Mouse (Mus musculus) kidney, embryonic 15.5 days (tissue): Measurements from ENCODE around the gene Sptbn1. TPM values are rescaled to one million over a fixed set of nuclear protein-coding genes. Genes with fewer than 3 reads are reported as not detected.

Experiments used
- ATAC-seq: fragments of 200-750 bp; cut with Nextera tagmentation; replicated peaks from 2 replicates; pipeline ENCODE4 v1.8.0; 2017; ENCODE audit warnings: moderate TSS enrichment; ENCODE audit not compliant: low FRiP score
- H3K27ac ChIP-seq: fragments of 300-500 bp; sonication (generic); 2 replicates; pipeline ENCODE4 v1.5.1; 2015; ENCODE audit warnings: mild to moderate bottlenecking, inconsistent platforms
- H3K27me3 ChIP-seq: fragments of 300-500 bp; sonication (generic); 2 replicates; pipeline ENCODE4 v1.6.1; 2015; ENCODE audit warnings: inconsistent platforms
- H3K36me3 ChIP-seq: fragments of 300-500 bp; sonication (generic); 2 replicates; pipeline ENCODE4 v1.6.1; 2015; ENCODE audit warnings: inconsistent platforms
- H3K4me1 ChIP-seq: fragments of 300-500 bp; sonication (generic); 2 replicates; pipeline ENCODE4 v1.6.1; 2015; ENCODE audit warnings: inconsistent platforms
- H3K4me2 ChIP-seq: fragments of 300-500 bp; sonication (generic); 2 replicates; pipeline ENCODE4 v1.6.1; 2015; ENCODE audit warnings: moderate library complexity, mild to moderate bottlenecking, inconsistent platforms
- H3K4me3 ChIP-seq: fragments of 300-500 bp; sonication (generic); replicated peaks from 2 replicates; pipeline ENCODE4 v1.5.1; 2015; ENCODE audit warnings: mild to moderate bottlenecking, inconsistent platforms
- H3K9ac ChIP-seq: fragments of 300-500 bp; sonication (generic); 2 replicates; pipeline ENCODE4 v1.6.1; 2015; ENCODE audit warnings: mild to moderate bottlenecking, inconsistent platforms
- H3K9me3 ChIP-seq: fragments of 300-500 bp; sonication (generic); replicated peaks from 2 replicates; pipeline ENCODE4 v1.6.1; 2016; ENCODE audit warnings: inconsistent platforms
- WGBS: fragments of 180-500 bp; shearing (Covaris S2); methylation state at CpG from one replicate; pipeline ENCODE4 v1.1.7; 2015; ENCODE audit warnings: mixed read lengths; 5-methylcytosine and 5-hydroxymethylcytosine counted together
- polyA plus RNA-seq: library from polyadenylated mRNA; unstranded; fragments of >200 nt; fragmentation: Nextera tagmentation; extraction: Ambion mirVana; gene quantifications from 2 replicates; pipeline ENCODE4 v1.2.1, GENCODE M21; 2015

Gene Sptbn1
- polyA plus RNA-seq, 1 experiment from 2014 or later: 119 TPM

DNA sequence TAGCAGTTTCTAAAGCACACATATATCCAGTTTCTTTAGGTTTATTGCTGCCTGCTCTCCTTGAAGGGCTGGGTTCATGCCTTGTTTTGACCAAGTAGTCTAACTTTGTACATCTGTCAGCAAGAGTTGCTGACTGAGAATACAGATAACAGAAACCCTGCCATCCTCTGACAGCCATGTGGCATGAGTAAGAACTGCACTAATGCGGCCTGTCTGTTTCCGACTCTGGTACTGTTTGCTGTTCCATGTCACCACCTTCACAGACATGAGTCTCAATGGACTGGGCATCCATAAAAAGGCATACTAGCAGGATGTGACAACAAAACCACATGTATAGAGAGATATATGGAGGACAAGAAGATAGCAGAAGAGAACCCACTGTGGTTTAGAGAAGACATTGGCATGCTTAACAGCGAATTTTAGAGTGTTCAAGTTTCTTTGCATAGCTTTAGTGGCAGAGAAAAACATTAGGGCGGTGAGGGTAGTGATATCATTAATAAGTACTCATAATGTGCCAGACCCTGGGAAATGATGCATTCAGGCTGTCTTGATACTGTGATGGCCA lies 18.4 kb downstream of the Sptbn1 start:
- Histone ChIP-seq H3K27me3 (no peaks in the 10 kb centered on the region), H3K27ac (no peak overlapping the region), H3K9ac (no peak overlapping the region), H3K4me1 (peaks cover 35% of the 10 kb centered on the region), H3K4me2 (no peak overlapping the region), H3K36me3 (no peaks in the 10 kb centered on the region), H3K4me3 (no peak overlapping the region), H3K9me3 (no peaks in the 10 kb centered on the region)
- 88% methylated on average over 4 of the region's 4 CpGs for WGBS
- ATAC-seq: no peak

DNA sequence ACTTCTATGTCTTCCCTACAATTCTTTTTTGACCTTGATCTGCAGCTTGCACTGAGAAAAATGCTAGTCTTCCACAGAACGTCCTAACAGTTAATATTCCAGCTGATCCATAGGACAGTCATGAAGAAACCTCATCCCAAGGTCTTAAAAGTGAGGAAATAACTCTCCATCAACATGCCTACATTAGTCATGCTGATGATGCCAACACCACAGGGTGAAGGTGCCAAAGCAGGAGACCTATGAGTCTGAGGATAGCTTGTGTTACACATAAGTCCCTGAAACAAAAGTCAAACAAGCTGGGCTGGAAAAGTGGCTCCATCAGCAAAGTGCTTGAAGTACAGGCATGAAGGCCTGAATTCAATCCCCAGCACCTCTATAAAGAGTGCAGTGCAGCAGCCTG lies 20.9 kb downstream of the Sptbn1 start:
- no peak for ATAC-seq
- Histone ChIP-seq H3K27me3 (no peaks in the 10 kb centered on the region), H3K4me1 (peaks cover 41% of the 10 kb centered on the region), H3K9ac (no peak overlapping the region), H3K36me3 (no peaks in the 10 kb centered on the region), H3K9me3 (no peaks in the 10 kb centered on the region), H3K4me2 (no peak overlapping the region), H3K27ac (no peak overlapping the region), H3K4me3 (no peak overlapping the region)
- WGBS: 68% methylated on average over 1 of the region's 1 CpGs

DNA sequence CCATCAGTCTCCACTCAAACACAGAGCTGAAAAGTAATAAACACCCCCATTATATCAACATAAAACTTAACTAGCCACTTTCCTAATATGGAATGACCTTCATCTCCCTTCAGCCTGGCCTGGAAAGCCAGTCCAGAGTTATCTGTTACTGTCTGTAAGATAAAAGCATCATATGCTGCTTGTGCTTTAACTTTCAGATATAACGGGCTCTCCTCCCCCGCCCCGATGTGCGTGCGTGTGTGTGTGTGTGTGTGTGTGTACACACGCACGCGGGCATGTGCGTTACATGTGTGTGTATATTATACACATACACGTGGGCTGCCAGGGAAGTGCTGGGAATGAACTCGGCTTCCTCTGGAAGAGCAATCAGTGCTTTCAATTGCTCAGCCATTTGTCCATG lies 21.8 kb downstream of the Sptbn1 start:
- WGBS: 64% methylated on average over 11 of the region's 11 CpGs
- no peak for ATAC-seq
- Histone ChIP-seq H3K4me1 (peaks cover 35% of the 10 kb centered on the region), H3K4me3 (no peak overlapping the region), H3K27ac (no peak overlapping the region), H3K9me3 (no peaks in the 10 kb centered on the region), H3K4me2 (no peak overlapping the region), H3K27me3 (no peaks in the 10 kb centered on the region), H3K9ac (no peak overlapping the region), H3K36me3 (no peaks in the 10 kb centered on the region)

DNA sequence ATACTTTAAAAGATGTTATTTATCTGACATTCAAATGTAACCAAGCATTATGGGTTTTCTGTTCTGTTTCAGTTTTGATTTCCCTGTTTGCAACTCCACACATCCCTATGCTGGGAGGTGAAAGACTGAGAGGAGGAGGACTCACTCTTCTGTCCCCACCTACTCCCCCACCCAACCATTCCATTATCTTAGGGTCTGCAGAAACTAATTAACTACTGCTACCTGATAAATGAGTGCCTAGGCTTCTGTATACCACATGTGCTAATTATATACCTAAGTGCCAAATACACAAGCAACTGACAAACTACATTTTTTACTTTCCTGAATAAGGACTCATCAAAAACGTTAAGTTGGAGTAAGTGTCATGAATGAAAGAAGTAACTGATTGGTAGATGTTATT lies 23.8 kb downstream of the Sptbn1 start:
- Histone ChIP-seq H3K27me3 (no peaks in the 10 kb centered on the region), H3K4me2 (no peak overlapping the region), H3K9ac (no peak overlapping the region), H3K4me1 (peaks cover 32% of the 10 kb centered on the region), H3K27ac (no peak overlapping the region), H3K36me3 (no peaks in the 10 kb centered on the region), H3K4me3 (no peak overlapping the region), H3K9me3 (no peaks in the 10 kb centered on the region)
- no peak for ATAC-seq
- WGBS: 60% methylated on average over 1 of the region's 1 CpGs

DNA sequence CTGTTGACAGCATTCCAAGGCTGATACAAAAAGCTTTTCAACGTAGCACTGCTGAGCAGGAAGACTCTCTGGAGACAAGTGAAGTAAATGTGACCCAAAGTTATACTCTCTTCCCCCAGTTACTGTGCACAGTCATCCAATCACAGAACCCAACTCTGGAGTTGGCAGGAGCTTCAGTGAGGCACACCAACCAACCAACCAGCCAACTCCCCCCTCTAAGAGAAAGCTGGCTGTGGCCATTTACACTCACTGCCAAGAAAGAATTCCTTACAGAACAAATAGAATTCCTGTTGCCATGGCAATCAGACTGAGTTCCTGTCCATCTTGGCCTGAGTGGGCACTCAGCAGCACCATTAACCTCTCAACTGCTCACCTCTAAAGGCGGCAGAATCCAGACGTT lies 24.4 kb downstream of the Sptbn1 start:
- H3K9me3 ChIP-seq: no peaks in the 10 kb centered on the region
- H3K4me2 ChIP-seq: no peak overlapping the region
- WGBS: 51% methylated on average over 3 of the region's 3 CpGs
- no peak overlapping the region for H3K4me3 ChIP-seq
- H3K9ac ChIP-seq: no peak overlapping the region
- 0 out of 2 replicates have a peak, but pooled peaks have one; percentile 16 for ATAC-seq
- no peaks in the 10 kb centered on the region for H3K27me3 ChIP-seq
- no peaks in the 10 kb centered on the region for H3K36me3 ChIP-seq
- no peak overlapping the region for H3K27ac ChIP-seq
- H3K4me1 ChIP-seq: peaks cover 32% of the 10 kb centered on the region

DNA sequence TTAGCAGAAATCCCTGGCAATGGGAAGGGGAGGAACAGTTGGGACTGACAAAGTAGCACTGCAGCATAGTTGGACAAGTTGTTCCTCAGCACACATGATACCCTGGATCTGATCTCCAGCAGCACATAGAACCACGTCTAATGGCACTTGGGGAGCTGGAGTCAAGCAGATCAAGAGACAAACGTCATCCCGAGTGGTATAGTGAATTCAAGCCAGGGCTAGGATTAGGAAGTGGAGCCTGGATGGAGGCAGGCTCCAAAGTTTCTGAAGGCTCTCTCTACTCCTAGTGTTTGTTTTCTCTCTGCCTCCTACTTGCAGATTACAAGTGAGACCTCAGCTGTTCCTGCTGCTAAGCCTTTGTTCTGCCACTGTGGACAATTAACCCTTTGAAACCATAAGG lies 27.1 kb downstream of the Sptbn1 start:
- H3K4me3 ChIP-seq: no peak overlapping the region
- ATAC-seq: no peak
- WGBS: 56% methylated on average over 3 of the region's 3 CpGs

DNA sequence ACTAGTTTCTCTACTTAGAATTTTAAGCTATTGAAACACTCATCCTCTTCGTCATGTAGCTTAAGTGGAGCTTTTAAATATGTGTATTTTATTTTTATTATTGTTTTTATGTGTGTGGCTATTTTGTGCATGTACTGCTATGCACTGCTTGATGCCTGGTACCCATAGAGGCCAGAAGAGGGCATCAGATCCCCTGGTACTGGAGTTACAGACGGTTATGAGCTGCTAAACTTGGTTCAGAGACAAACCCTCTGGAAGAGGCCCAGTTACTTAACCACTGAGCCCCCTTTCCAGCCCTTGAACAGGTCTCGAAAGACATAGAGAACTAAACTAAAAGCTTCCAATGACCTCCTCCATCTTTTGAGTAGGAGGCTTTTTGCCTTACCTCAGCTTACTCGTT lies 30.0 kb downstream of the Sptbn1 start:
- Histone ChIP-seq H3K9ac (no peak overlapping the region), H3K27ac (no peak overlapping the region), H3K4me2 (no peak overlapping the region), H3K27me3 (no peaks in the 10 kb centered on the region), H3K4me1 (peaks cover 7% of the 10 kb centered on the region; the same call in 1 of the 2 replicates), H3K4me3 (no peak overlapping the region), H3K9me3 (no peaks in the 10 kb centered on the region), H3K36me3 (peaks cover 16% of the 10 kb centered on the region)
- 0 out of 2 replicates have a peak, but pooled peaks have one; percentile 52 for ATAC-seq
- WGBS: 71% methylated on average over 4 of the region's 4 CpGs

More for the DNA sequence above, 27.1 kb downstream of the Sptbn1 start:
- Histone ChIP-seq H3K4me2 (no peak overlapping the region), H3K27me3 (no peaks in the 10 kb centered on the region), H3K36me3 (peaks cover 9% of the 10 kb centered on the region), H3K4me1 (peaks cover 15% of the 10 kb centered on the region), H3K27ac (no peak overlapping the region), H3K9me3 (no peaks in the 10 kb centered on the region), H3K9ac (no peak overlapping the region)

DNA sequence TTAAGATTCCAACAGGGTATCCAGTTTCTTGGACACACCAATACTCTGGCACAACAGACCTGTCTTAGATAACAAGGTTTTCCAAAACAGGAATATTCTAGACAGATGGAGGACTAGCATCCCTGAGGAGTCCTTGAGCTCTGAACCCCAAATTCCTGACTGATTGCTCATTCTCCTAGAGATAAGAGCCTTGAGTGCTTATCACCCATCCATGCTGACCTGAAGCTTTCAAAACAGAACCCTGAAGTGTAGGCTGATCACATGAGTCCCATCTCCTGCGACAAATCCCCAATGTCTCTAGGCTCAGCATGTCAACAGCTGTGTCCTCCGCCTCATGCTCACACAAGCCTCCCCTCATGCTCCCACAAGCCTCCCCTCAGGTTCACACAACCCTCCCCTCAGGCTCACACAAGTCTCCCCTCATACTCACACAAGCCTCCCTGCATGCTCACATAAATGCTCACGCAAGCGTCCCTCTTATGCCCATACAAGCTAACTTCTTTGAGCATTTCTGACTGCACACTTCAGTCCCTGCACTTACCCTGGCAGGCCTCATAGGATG lies 31.2 kb downstream of the Sptbn1 start:
- no peak overlapping the region for H3K4me3 ChIP-seq
- no peaks in the 10 kb centered on the region for H3K9me3 ChIP-seq
- no peak overlapping the region for H3K4me2 ChIP-seq
- H3K4me1 ChIP-seq: peaks cover 7% of the 10 kb centered on the region; the same call in 1 of the 2 replicates
- H3K27me3 ChIP-seq: no peaks in the 10 kb centered on the region
- no peak overlapping the region for H3K27ac ChIP-seq
- WGBS: 80% methylated on average over 4 of the region's 4 CpGs
- H3K9ac ChIP-seq: no peak overlapping the region
- ATAC-seq: no peak
- H3K36me3 ChIP-seq: peaks cover 16% of the 10 kb centered on the region

DNA sequence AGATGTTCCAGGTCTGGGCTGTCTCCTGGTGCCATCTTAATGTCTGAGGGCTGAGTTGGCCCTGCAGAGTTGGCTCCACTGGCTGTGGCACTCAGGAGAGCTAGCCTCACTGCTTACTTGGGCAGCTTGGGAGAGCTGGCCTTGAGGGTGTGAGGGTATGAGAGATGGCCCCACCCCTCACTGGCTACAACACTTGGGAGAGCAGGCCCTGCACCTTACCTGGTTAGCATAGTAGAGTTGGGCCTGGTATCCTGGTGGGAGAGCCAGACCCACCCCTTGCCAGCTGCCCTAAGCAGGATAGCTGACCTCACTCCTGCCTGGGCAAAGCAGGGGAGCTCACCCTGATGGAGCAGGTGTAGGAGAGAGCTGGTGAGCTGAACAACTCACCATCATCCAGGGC lies 32.3 kb downstream of the Sptbn1 start:
- no peak overlapping the region for H3K9ac ChIP-seq
- H3K36me3 ChIP-seq: peaks cover 16% of the 10 kb centered on the region
- no peak overlapping the region for H3K4me2 ChIP-seq
- no peak overlapping the region for H3K4me3 ChIP-seq
- H3K27me3 ChIP-seq: no peaks in the 10 kb centered on the region
- no peaks in the 10 kb centered on the region for H3K9me3 ChIP-seq
- peaks cover 11% of the 10 kb centered on the region for H3K4me1 ChIP-seq
- no peak for ATAC-seq
- no peak overlapping the region for H3K27ac ChIP-seq

DNA sequence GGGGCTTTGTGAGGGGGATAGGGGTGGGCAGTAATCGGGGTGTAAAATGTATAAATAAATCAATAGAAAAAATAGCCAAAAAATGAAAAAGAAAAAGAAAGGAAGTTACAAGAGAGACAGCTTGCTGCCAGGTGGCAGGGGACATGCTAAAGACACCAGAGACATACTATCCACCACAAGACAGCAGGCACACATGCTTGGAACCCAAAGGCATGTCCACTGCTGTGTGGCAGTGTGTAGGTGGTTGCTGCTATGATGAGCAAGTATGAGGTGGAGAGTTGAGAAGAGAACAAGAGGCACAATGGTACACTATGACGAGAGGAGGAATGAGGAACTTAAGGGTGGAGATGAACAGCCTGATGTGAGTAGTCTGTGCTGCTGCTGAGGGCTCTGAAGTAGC lies 32.8 kb downstream of the Sptbn1 start:
- no peak overlapping the region for H3K9ac ChIP-seq
- no peak overlapping the region for H3K27ac ChIP-seq
- H3K4me2 ChIP-seq: no peak overlapping the region
- WGBS: 84% methylated on average over 2 of the region's 2 CpGs
- no peak for ATAC-seq
- H3K36me3 ChIP-seq: peaks cover 16% of the 10 kb centered on the region
- H3K4me3 ChIP-seq: no peak overlapping the region
- no peaks in the 10 kb centered on the region for H3K9me3 ChIP-seq
- peaks cover 14% of the 10 kb centered on the region for H3K4me1 ChIP-seq
- H3K27me3 ChIP-seq: no peaks in the 10 kb centered on the region

DNA sequence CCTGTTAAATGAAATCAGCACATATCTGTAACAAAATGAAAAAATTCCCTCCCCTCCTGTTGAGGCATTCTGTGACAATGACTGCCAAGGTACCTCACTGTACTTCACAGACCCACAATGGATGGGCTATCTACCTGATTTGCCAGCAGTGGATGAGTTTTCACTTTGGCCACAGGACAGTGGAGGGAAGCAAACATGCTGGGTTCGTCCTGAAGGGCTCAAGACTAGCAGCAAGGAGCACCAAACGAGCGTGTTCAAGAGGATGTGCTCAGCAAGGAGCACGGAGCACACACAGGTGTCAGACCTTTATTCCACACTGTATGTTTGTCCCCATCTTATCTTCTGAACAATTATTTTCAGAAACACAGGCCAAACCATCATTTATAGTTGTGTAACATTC lies 34.0 kb downstream of the Sptbn1 start:
- H3K36me3 ChIP-seq: peaks cover 16% of the 10 kb centered on the region
- no peak overlapping the region for H3K27ac ChIP-seq
- WGBS: 94% methylated on average over 4 of the region's 4 CpGs
- no peaks in the 10 kb centered on the region for H3K27me3 ChIP-seq
- no peak overlapping the region for H3K9ac ChIP-seq
- H3K4me1 ChIP-seq: peaks cover 20% of the 10 kb centered on the region
- no peaks in the 10 kb centered on the region for H3K9me3 ChIP-seq
- no peak overlapping the region for H3K4me3 ChIP-seq
- ATAC-seq: no peak
- no peak overlapping the region for H3K4me2 ChIP-seq

DNA sequence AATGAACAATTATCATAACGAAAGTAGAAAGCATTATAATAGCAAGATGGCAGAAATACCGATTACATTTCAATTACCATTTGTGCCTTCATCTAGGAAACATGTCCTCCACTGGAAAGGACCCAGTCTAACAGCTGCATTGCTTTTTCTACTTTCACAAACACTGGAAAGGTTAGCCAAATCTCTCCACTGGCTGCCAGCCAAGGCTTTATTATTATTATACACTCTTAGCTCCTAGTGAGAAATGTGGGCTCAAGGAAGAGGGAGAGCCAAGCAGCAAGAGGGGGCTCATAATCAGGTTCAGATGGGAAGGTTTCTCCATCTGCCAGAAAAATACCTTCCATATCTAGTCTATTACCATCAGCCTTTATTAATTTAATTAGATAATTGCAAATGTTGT lies 35.9 kb downstream of the Sptbn1 start:
- Histone ChIP-seq H3K4me3 (no peak overlapping the region), H3K4me1 (peaks cover 20% of the 10 kb centered on the region), H3K27me3 (no peaks in the 10 kb centered on the region), H3K9ac (no peak overlapping the region), H3K27ac (no peak overlapping the region), H3K4me2 (no peak overlapping the region), H3K36me3 (peaks cover 11% of the 10 kb centered on the region), H3K9me3 (no peaks in the 10 kb centered on the region)
- 66% methylated on average over 2 of the region's 2 CpGs for WGBS
- no peak for ATAC-seq

DNA sequence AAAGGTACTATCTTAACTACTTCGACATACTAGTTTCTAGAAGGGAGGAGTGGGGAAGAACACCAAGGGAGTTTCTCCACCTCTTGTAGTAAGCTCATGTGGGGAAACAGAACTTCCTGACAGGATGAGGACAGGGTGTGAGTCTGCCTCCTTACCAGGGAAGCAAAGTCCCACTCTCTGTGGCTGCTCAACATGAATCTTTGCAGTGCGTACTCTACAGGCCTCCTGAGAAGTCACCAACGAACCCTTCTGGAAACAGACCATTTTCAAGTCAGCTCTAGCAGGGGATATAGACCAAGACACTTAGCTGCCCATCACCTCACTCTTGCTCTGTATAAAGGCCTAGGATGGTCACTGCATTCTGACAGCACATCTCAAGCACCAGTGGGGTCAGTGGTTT lies 36.6 kb downstream of the Sptbn1 start:
- no peak for ATAC-seq
- Histone ChIP-seq H3K4me2 (no peak overlapping the region), H3K27ac (0 out of 2 replicates have a peak overlapping the region, but pooled peaks have one; percentile 83), H3K9me3 (no peaks in the 10 kb centered on the region), H3K4me1 (peaks cover 20% of the 10 kb centered on the region), H3K4me3 (no peak overlapping the region), H3K27me3 (no peaks in the 10 kb centered on the region), H3K9ac (no peak overlapping the region), H3K36me3 (peaks cover 11% of the 10 kb centered on the region)
- WGBS: 87% methylated on average over 3 of the region's 3 CpGs
